Mouse (Mus musculus): ENCODE data around the gene Gse1. TPM values are rescaled to one million over a fixed set of nuclear protein-coding genes. Genes with fewer than 3 reads are reported as not detected.

Gse1 gene
- polyA plus RNA-seq, 1 experiment from 2014 or later, result 6.8 TPM

GRCm38 (mm10) chr8:120571561-120571960 is 343.3 kb downstream of the Gse1 start:
- H3K27ac ChIP-seq, result no peak overlapping the region
- no peak for ATAC-seq (ENCODE audit: insufficient number of reproducible peaks, low FRiP score, low TSS enrichment, low read depth)
- no peak overlapping the region for H3K9ac ChIP-seq
- no peaks in the 10 kb centered on the region for H3K9me3 ChIP-seq
- no peak overlapping the region for H3K4me3 ChIP-seq
- H3K27me3 ChIP-seq, result no peaks in the 10 kb centered on the region
- H3K4me2 ChIP-seq, result no peak overlapping the region
- peaks cover 30% of the 10 kb centered on the region for H3K4me1 ChIP-seq
- peaks cover 94% of the 10 kb centered on the region for H3K36me3 ChIP-seq
- WGBS, result 89% methylated on average over 8 of the region's 8 CpGs

GRCm38 (mm10) chr8:120572534-120572933 is 344.3 kb downstream of the Gse1 start:
- Histone ChIP-seq H3K4me3 (no peak overlapping the region), H3K27ac (no peak overlapping the region), H3K4me2 (no peak overlapping the region), H3K9me3 (no peaks in the 10 kb centered on the region), H3K9ac (no peak overlapping the region), H3K36me3 (peaks cover 94% of the 10 kb centered on the region), H3K27me3 (no peaks in the 10 kb centered on the region), H3K4me1 (peaks cover 26% of the 10 kb centered on the region)
- 85% methylated on average over 21 of the region's 21 CpGs for WGBS
- ATAC-seq (ENCODE audit: insufficient number of reproducible peaks, low FRiP score, low TSS enrichment, low read depth), result no peak

GRCm38 (mm10) chr8:120573866-120574265 is 345.6 kb downstream of the Gse1 start:
- 74% methylated on average over 11 of the region's 11 CpGs for WGBS
- Histone ChIP-seq H3K27me3 (no peaks in the 10 kb centered on the region), H3K9ac (no peak overlapping the region), H3K4me1 (peaks cover 26% of the 10 kb centered on the region), H3K4me2 (no peak overlapping the region), H3K36me3 (peaks cover 94% of the 10 kb centered on the region), H3K4me3 (no peak overlapping the region), H3K27ac (no peak overlapping the region), H3K9me3 (no peaks in the 10 kb centered on the region)
- ATAC-seq (ENCODE audit: insufficient number of reproducible peaks, low FRiP score, low TSS enrichment, low read depth), result no peak

GRCm38 (mm10) chr8:120574941-120575340 is 346.7 kb downstream of the Gse1 start:
- no peaks in the 10 kb centered on the region for H3K27me3 ChIP-seq
- 63% methylated on average over 19 of the region's 19 CpGs for WGBS
- H3K4me1 ChIP-seq, result peaks cover 26% of the 10 kb centered on the region
- H3K9me3 ChIP-seq, result no peaks in the 10 kb centered on the region
- H3K4me2 ChIP-seq, result no peak overlapping the region
- H3K9ac ChIP-seq, result no peak overlapping the region
- no peak overlapping the region for H3K4me3 ChIP-seq
- 0 out of 2 replicates have a peak overlapping the region, but pooled peaks have one; percentile 11 for H3K27ac ChIP-seq
- ATAC-seq (ENCODE audit: insufficient number of reproducible peaks, low FRiP score, low TSS enrichment, low read depth), result no peak; the same call in 1 of the 2 replicates
- peaks cover 94% of the 10 kb centered on the region for H3K36me3 ChIP-seq

GRCm38 (mm10) chr8:120575801-120576200 is 347.5 kb downstream of the Gse1 start:
- H3K9me3 ChIP-seq, result no peaks in the 10 kb centered on the region
- H3K4me3 ChIP-seq, result no peak overlapping the region
- no peak overlapping the region for H3K9ac ChIP-seq
- no peak overlapping the region for H3K27ac ChIP-seq
- WGBS, result 55% methylated on average over 9 of the region's 9 CpGs
- H3K27me3 ChIP-seq, result no peaks in the 10 kb centered on the region
- ATAC-seq (ENCODE audit: insufficient number of reproducible peaks, low FRiP score, low TSS enrichment, low read depth), result no peak
- peaks cover 98% of the 10 kb centered on the region for H3K36me3 ChIP-seq
- no peak overlapping the region for H3K4me2 ChIP-seq
- peaks cover 24% of the 10 kb centered on the region for H3K4me1 ChIP-seq

GRCm38 (mm10) chr8:120577821-120578220 is 349.6 kb downstream of the Gse1 start:
- H3K9me3 ChIP-seq, result no peaks in the 10 kb centered on the region
- H3K36me3 ChIP-seq, result peaks cover 98% of the 10 kb centered on the region
- H3K27me3 ChIP-seq, result no peaks in the 10 kb centered on the region
- no peak overlapping the region for H3K4me2 ChIP-seq
- H3K9ac ChIP-seq, result no peak overlapping the region
- no peak for ATAC-seq (ENCODE audit: insufficient number of reproducible peaks, low FRiP score, low TSS enrichment, low read depth)
- H3K27ac ChIP-seq, result no peak overlapping the region
- peaks cover 22% of the 10 kb centered on the region for H3K4me1 ChIP-seq
- 90% methylated on average over 17 of the region's 17 CpGs for WGBS
- no peak overlapping the region for H3K4me3 ChIP-seq

GRCm38 (mm10) chr8:120580336-120581000 is 352.2 kb downstream of the Gse1 start:
- no peaks in the 10 kb centered on the region for H3K9me3 ChIP-seq
- ATAC-seq (ENCODE audit: insufficient number of reproducible peaks, low FRiP score, low TSS enrichment, low read depth), result no peak
- no peak overlapping the region for H3K27ac ChIP-seq
- peaks cover 83% of the 10 kb centered on the region for H3K36me3 ChIP-seq
- H3K4me1 ChIP-seq, result no peaks in the 10 kb centered on the region
- no peaks in the 10 kb centered on the region for H3K27me3 ChIP-seq
- 83% methylated on average over 8 of the region's 8 CpGs for WGBS
- no peak overlapping the region for H3K4me3 ChIP-seq
- no peak overlapping the region for H3K4me2 ChIP-seq
- no peak overlapping the region for H3K9ac ChIP-seq

GRCm38 (mm10) chr8:120581329-120581728 is 353.1 kb downstream of the Gse1 start:
- Histone ChIP-seq H3K36me3 (peaks cover 79% of the 10 kb centered on the region), H3K4me3 (no peak overlapping the region), H3K27me3 (no peaks in the 10 kb centered on the region), H3K9me3 (no peaks in the 10 kb centered on the region), H3K9ac (no peak overlapping the region), H3K27ac (no peak overlapping the region), H3K4me1 (no peaks in the 10 kb centered on the region), H3K4me2 (no peak overlapping the region)
- WGBS, result 92% methylated on average over 12 of the region's 12 CpGs
- ATAC-seq (ENCODE audit: insufficient number of reproducible peaks, low FRiP score, low TSS enrichment, low read depth), result no peak

- Histone ChIP-seq H3K36me3 (peaks cover 74% of the 10 kb centered on the region), H3K9ac (no peak overlapping the region), H3K9me3 (no peaks in the 10 kb centered on the region), H3K4me1 (peaks cover under 1% of the 10 kb centered on the region; the same call in 1 of the 2 replicates), H3K4me3 (no peak overlapping the region), H3K4me2 (no peak overlapping the region), H3K27ac (no peak overlapping the region), H3K27me3 (no peaks in the 10 kb centered on the region)
- 94% methylated on average over 8 of the region's 8 CpGs for WGBS
- ATAC-seq (ENCODE audit: insufficient number of reproducible peaks, low FRiP score, low TSS enrichment, low read depth), result no peak
Observed at GRCm38 (mm10) chr8:120581811-120582210, 353.6 kb downstream of the Gse1 start.

- H3K36me3 ChIP-seq, result peaks cover 39% of the 10 kb centered on the region
- no peak overlapping the region for H3K27ac ChIP-seq
- no peak overlapping the region for H3K9ac ChIP-seq
- H3K9me3 ChIP-seq, result no peaks in the 10 kb centered on the region
- no peak overlapping the region for H3K4me3 ChIP-seq
- H3K4me1 ChIP-seq, result peaks cover 22% of the 10 kb centered on the region
- H3K27me3 ChIP-seq, result no peaks in the 10 kb centered on the region
- no peak for ATAC-seq (ENCODE audit: insufficient number of reproducible peaks, low FRiP score, low TSS enrichment, low read depth)
- no peak overlapping the region for H3K4me2 ChIP-seq
- 90% methylated on average over 10 of the region's 10 CpGs for WGBS
Observed at GRCm38 (mm10) chr8:120585521-120585920, 357.3 kb downstream of the Gse1 start.

GRCm38 (mm10) chr8:120588908-120589771 is 360.9 kb downstream of the Gse1 start, which contains the start of gene Gins2:
Gene Gins2 (minus strand): TSS chr8:120589304.
- Histone ChIP-seq H3K4me3 (peak within 1 kb of the TSS; percentile 65), H3K27ac (peak within 1 kb of the TSS; percentile 74), H3K9me3 (no peaks in the 10 kb centered on the region), H3K36me3 (peaks cover 16% of the 10 kb centered on the region), H3K4me2 (peak within 1 kb of the TSS; percentile 86), H3K27me3 (no peaks in the 10 kb centered on the region), H3K9ac (peak within 1 kb of the TSS; percentile 64), H3K4me1 (peaks cover 22% of the 10 kb centered on the region)
- under 1% methylated on average over 67 of the region's 67 CpGs for WGBS
- ATAC-seq (ENCODE audit: insufficient number of reproducible peaks, low FRiP score, low TSS enrichment, low read depth), result peak; percentile 100

- peaks cover 22% of the 10 kb centered on the region for H3K4me1 ChIP-seq
- 51% methylated on average over 2 of the region's 2 CpGs for WGBS
- peaks cover 10% of the 10 kb centered on the region for H3K36me3 ChIP-seq
- H3K4me3 ChIP-seq, result peak overlapping the region; percentile 65
- no peak overlapping the region; the same call in 1 of the 2 replicates for H3K9ac ChIP-seq
- H3K27me3 ChIP-seq, result no peaks in the 10 kb centered on the region
- no peaks in the 10 kb centered on the region for H3K9me3 ChIP-seq
- peak overlapping the region; percentile 86 for H3K4me2 ChIP-seq
- no peak for ATAC-seq (ENCODE audit: insufficient number of reproducible peaks, low FRiP score, low TSS enrichment, low read depth)
- H3K27ac ChIP-seq, result peak overlapping the region; percentile 54
Observed at GRCm38 (mm10) chr8:120589921-120590320, 361.7 kb downstream of the Gse1 start.

All from limb, embryonic 15.5 days (tissue).